Mouse (Mus musculus): ENCODE measurements at regions not wholly inside any gene's neighbourhood (a gene's known extent, or its start where the extent isn't known, plus 50 kb on each side); places are given as distances from the start of the nearest gene placed in this dataset.

DNA sequence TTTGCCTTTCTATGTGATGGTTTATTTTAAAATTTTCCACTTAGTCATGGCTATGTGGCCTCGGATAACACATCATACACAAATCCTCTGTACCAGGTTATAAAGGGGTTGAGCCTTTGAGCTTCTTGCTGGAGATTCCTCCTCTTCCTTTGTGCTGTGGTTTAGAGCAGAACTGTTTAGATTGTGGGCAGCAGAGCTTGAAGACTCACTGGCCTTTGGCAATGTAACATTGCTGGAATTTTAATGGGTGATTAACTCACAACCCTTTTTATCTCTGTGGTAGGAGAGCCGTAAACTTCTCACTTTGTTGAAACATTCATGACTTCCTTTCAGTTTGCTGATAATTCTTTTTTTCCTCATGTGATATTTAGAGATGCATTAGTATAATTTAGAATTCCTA, 413.0 kb downstream of the Lmo7 start:
- no peak for DNase-seq

GRCm38 (mm10) chr14:102138936-102139335, 409.2 kb downstream of the Lmo7 start:
- DNase-seq: no peak

GRCm38 (mm10) chr14:102118166-102118565, 388.4 kb downstream of the Lmo7 start:
- DNase-seq: no peak

DNA sequence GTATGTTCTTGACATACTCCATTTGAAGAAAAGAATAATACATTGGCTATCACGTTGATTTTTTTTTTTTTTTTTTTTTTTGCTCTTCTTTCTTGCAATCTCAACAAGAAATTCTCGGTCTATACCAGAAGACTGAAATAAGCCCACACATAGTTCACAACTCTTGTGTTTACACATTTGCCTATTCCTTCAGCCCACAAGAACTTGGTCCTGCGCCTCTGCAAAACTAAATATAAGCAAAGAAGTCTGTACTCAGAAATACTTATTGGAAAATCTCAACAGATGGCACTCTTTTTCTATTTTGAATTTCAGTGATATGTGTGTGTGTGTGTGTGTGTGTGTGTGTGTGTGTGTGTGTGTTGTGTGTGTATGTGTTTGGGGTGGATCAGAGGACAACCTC, 376.4 kb downstream of the Lmo7 start:
- no peak for DNase-seq

DNA sequence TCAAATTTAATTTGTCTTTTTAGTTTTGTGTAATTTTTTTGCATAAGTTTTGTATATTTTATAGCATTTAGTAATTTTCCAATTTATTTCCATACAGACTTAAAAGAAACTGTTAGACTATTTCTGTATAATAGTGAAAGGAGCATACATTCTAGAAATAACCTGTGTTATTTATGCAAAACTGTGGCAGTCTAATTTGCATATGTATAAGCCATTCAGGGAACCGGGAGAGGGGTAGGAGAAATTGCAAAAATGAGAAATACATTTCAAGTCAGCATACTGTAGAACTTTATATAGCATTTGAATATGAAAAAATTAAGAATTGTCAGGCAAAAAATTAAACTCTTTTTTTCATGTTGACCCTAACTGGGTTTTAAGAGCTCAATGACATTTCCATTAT, 364.3 kb downstream of the Lmo7 start:
- no peak for DNase-seq

- no peak for DNase-seq
Measured at GRCm38 (mm10) chr14:102092557-102092956, 362.8 kb downstream of the Lmo7 start.

DNA sequence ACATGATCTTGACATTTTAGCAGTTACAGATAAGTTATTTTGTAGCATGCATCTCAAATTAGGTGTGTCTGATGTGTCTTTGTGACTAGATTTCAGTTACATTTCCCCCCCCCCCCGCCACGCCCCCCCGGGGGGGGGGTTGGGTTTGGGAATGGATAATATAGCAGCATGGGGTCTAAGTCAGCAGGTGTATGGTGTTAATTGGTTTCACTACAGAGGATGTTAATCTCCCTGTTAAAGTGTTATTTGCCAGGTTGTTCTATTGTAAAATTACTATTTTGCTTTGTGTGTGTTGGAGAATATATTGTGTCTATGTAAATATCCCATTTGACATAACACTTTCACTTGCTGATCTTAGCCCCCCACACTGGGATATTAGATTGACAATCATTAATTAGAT, 319.2 kb downstream of the Lmo7 start:
- DNase-seq: no peak

GRCm38 (mm10) chr14:102048485-102048884, 318.7 kb downstream of the Lmo7 start:
- DNase-seq: no peak

- DNase-seq: no peak
Measured at GRCm38 (mm10) chr14:102038145-102038544, 308.4 kb downstream of the Lmo7 start.

DNA sequence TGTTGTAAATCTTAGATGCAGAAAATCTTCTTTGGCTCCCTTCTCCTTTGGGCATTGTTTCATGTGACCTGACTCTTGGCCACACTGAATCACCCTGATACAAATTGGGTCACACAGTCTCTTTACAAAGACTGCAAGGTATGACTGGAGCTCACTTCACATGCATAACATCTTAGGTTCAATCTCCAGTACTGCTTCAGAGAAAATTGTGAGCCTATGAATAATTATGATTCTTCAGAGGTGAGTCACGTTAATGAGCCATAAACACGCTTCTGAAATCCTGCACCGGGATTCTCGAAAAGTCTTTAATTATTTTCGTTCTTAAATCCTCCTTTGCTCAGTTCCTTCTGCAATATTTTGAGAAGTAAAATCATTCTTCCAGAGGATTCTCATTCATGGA, 307.7 kb downstream of the Lmo7 start:
- no peak for DNase-seq

- no peak for DNase-seq
Measured at GRCm38 (mm10) chr14:102031047-102031903, 301.5 kb downstream of the Lmo7 start.

GRCm38 (mm10) chr14:102024646-102025045, 294.9 kb downstream of the Lmo7 start:
- DNase-seq: no peak

- DNase-seq: no peak
Measured at GRCm38 (mm10) chr14:102020161-102020605, 290.4 kb downstream of the Lmo7 start.

GRCm38 (mm10) chr14:102019320-102019719, 289.6 kb downstream of the Lmo7 start:
- DNase-seq: no peak

- DNase-seq: no peak
Measured at GRCm38 (mm10) chr14:102016572-102016971, 286.8 kb downstream of the Lmo7 start.

- DNase-seq: no peak
Measured at GRCm38 (mm10) chr14:102014976-102015603, 285.3 kb downstream of the Lmo7 start.

DNA sequence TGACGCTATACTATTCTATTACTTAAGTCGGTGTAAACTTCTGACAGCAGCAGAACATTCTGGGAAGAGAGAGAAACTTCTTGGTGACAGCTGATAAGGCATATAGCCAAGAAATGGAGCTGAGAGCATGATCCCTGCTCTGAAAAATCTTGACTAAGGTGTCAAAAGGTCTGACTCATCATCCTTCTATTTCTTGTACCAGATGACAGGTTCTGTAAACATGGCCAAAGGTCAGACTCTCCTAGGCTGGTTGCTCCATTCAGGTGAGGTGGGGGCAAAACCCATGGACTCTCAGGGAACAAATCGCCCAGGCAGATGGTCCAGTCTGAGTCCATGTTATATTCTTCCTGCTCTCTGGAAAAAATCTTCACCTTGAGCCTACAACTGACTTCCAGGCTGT, 283.5 kb downstream of the Lmo7 start:
- DNase-seq: no peak

- no peak for DNase-seq
Measured at GRCm38 (mm10) chr14:101997535-101997934, 267.8 kb downstream of the Lmo7 start.

DNA sequence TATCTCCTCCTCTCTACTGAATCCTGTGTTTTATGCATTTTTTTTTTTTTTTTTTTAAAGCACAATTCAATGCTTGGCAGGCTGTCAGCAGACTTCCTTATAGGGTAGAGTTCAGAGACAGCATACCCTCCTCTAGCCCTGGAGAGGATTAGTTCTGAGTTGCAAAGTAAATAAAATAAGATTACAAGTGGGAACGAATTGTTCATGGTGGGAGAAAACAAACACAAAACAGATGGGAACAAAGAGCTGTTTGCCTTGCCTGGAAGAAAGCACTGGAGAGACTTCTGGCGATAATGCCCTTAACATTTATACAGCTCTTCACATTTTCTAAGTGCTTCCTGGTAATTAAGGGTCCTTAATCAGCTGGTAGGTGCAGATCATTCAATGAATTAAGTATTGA, 254.6 kb downstream of the Lmo7 start:
- DNase-seq: peak in 1 of 2 experiments; percentile 33

Measured in lung, adult 18-20 months (tissue).